Mouse (Mus musculus) thymus, adult 2 months (tissue): ENCODE data around the gene Arap1.

Source experiments
- CTCF ChIP-seq: fragments of 200-500 bp; IDR thresholded peaks from 2 replicates; pipeline ENCODE4 v1.5.1; 2012; ENCODE audit warnings: mild to moderate bottlenecking, control low read depth, low read length, moderate library complexity, borderline replicate concordance; ENCODE audit not compliant: control insufficient read depth, poor library complexity, insufficient read depth; ENCODE audit errors: extremely low read depth
- POLR2A ChIP-seq: fragments of 200-500 bp; IDR thresholded peaks from 2 replicates; pipeline ENCODE4 v1.6.1; 2012; ENCODE audit warnings: mild to moderate bottlenecking, low read length, control low read depth, moderate library complexity; ENCODE audit not compliant: control insufficient read depth, poor library complexity, insufficient read depth; ENCODE audit errors: extremely low read depth

GRCm38 (mm10) chr7:101426692-101427091, 78.8 kb downstream of the Arap1 start:
- no peak for TF ChIP-seq CTCF
- TF ChIP-seq POLR2A = no peak
